Mouse (Mus musculus): ENCODE results near the gene Pcnx3.

The Pcnx3 gene

DNA sequence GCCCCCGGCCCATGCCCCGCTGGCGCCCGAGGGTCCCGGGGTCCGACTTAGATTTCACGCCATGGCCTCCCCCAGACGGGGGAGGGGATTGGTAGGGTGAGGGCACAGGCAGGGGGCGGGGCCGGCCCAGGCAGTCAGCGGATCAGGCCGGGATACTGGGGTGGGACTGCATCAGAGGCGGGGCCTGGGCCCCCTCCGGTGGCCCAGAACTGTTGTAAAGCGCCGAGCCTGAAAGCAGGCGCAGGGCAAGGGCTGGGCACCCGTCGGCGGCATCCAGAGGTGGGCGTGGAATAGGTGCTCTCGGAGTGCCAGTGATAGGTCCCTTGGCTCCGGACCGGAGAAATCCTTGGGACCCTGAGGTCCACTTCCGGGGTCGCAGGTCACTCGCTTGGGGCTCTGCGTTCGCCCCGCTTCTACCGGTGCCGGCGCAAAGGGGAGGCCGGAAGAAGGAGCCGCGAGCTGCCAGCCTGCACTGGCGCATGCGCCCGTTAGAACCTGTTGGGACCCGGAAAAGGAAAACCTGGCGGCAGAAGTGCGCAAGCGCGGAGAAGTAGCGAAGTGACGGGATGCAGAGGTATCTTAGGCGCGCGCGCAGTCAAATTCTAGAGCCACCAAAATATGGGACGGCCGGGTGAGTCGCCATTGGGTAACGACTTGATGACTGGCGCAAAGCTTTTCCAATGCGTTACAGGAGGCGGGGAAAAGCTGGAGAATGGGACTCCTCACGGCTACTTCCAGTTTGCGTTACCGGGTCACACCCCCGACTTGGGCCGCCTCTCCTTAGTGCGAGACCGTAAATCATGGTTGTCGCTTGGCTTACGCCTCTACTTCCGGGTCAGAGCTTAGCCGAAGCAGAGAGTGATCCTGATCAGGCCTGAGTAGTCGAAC, at the start of gene Pcnx3, which contains the start of gene Map3k11:
TSS of gene Pcnx3 (minus strand) at position 709 of the 888 bp plus-strand sequence.
TSS of gene Map3k11 (plus strand) at position 543 of the 888 bp plus-strand sequence.
- peak; percentile 99 for DNase-seq

- no peak for DNase-seq
These were observed 45.6 kb upstream of the Pcnx3 start for GRCm38 (mm10) chr19:5734325-5734724.

DNA sequence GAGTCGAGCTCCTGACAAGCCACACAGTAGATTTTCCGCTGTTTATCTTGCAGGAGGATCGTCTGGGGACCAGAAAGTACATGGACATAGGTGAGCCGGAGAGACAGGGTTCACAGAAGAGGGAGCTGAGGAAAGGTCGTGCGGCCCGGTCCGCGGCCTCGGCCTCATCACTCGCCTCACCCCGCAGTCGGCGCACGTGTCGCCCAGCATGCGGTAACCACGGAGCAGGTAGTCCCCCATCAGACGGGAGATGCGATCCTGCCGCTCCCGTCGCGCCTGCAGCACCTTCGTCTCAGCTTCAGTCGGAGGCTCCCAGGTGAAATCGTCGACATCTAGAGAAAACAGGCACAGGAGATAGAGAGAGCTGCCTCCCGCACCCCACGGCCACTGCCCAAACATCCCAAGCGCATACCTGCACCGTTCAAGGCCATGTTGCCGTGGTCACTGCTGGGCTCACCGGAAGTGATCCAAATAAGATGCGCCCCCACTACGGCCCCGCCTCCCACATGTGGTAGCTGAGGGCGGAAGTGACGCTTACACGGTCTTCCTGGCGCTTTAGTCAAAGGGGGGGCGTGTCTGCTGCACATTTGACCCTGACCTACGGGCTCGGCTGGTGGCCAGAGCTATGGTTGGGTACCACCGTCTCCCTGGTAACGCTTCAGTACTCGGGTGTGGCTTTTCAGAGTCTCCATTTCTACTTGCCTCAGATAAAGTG, 42.7 kb upstream of the Pcnx3 start:
- peak; percentile 96 to 97 for DNase-seq

GRCm38 (mm10) chr19:5730314-5731186, 41.8 kb upstream of the Pcnx3 start:
- DNase-seq = peak; percentile 40 to 44

DNA sequence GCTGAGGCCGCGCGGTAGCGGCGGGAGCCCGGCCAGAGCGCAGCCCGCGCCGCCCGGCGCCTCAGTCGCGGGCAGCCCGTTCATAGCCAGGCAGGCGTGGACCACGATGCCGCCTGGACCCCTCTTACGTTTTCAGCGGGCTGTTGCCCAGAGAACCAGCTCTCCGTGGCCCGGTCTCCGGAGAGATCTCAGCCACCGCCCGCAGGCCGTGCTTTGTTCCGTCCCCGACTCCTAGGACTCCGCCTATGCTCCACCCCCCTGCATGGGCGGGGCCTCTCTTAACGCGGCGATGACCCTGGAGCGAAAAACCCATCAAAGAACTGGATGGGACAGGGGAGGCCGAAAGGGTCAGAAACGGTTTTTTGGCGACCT, 40.7 kb upstream of the Pcnx3 start, which contains the start of gene Fam89b:
TSS of gene Fam89b (minus strand) at position 210 of the 372 bp plus-strand sequence.
- peak; percentile 95 for DNase-seq

- peak; percentile 67 to 77 for DNase-seq
These were observed 40.1 kb upstream of the Pcnx3 start for GRCm38 (mm10) chr19:5728631-5729443.

- DNase-seq = peak; percentile 87 to 93
These were observed 39.0 kb upstream of the Pcnx3 start for GRCm38 (mm10) chr19:5727701-5728100.

GRCm38 (mm10) chr19:5726961-5727578, 38.4 kb upstream of the Pcnx3 start:
- DNase-seq = no peak

GRCm38 (mm10) chr19:5725767-5726515, 37.2 kb upstream of the Pcnx3 start, which contains the start of gene Ehbp1l1:
Ehbp1l1 (minus strand) TSS chr19:5726317.
- peak; percentile 86 to 88 for DNase-seq

GRCm38 (mm10) chr19:5725029-5725707, 36.5 kb upstream of the Pcnx3 start:
- DNase-seq = peak in 1 of 2 experiments; percentile 59

DNA sequence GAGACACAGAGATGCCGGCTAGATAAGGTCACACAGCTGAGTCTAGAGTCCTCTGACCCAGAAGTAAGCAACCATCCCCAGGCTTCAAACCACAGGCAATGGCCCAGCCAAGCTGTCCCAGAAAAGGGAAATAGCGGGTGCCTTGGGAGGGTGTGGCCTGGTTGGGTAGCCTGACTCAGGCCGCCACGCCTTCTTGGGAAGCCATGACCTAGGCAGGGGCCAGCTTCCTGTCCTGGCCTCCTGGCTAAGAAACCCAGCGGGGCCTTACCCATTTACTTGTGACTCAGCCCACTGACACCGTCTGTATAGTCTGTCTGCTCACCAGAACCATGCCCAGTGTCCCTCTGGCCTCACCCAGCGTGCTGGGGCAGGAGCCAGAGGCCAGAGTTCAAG, 35.8 kb upstream of the Pcnx3 start:
- peak; percentile 78 to 88 for DNase-seq

DNA sequence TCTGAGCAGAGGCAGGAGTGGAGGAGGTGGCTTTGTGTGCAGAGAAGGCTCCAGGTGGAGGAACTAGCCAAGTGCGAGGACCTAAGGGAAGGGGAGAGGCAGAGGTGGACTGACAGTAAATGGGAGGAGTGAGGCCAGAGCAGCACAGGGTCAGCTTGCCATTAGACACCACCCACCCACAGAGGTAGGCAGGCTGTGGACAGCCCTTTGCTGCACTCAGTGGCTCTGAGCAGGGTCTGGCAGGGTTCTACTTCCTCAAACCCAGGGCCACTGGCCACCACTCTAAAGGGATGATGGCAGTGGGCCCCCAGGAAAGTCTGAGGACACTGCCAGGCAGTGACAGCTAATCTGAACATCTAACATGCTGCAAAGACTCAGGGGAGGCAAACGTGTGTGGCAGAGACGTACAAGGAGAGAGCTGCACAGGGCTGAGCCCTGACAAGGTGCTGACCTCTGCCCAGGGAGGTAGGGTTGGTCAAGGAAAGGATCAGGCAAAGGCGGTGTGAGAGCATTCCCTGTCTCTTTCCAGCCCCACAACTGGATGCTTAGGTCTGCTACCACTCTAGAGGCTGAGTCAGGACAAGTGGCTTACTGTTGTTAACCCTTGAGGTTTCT, 35.3 kb upstream of the Pcnx3 start:
- no peak for DNase-seq

- no peak for DNase-seq
These were observed 34.2 kb upstream of the Pcnx3 start for GRCm38 (mm10) chr19:5722848-5723425.

- DNase-seq = no peak
These were observed 32.5 kb upstream of the Pcnx3 start for GRCm38 (mm10) chr19:5721233-5721632.

- peak in 1 of 2 experiments; percentile 50 for DNase-seq
These were observed 28.2 kb upstream of the Pcnx3 start for GRCm38 (mm10) chr19:5716955-5717354.

- DNase-seq = peak; percentile 59 to 60
These were observed 27.3 kb upstream of the Pcnx3 start for GRCm38 (mm10) chr19:5715793-5716688.

DNA sequence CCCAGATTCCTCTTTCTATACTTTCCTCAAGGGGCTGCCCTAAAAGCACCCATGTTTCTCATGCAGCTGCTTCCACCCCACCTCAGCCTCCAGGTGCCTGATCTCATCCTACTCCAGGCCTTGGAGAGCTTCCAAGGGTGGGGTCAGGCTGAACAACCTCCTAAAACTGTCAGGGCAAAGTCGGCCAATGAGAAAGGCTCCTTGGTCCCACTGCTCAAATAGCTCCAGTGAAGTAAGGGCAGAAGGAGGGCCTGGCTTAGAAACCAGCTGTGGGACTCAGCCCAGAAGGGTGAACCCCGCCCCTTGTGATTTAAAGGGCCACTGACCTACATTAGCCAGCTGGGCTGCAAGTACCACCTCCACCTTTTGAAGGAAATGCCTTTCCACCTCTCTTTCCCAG, 25.0 kb upstream of the Pcnx3 start:
- peak; percentile 81 to 91 for DNase-seq

DNA sequence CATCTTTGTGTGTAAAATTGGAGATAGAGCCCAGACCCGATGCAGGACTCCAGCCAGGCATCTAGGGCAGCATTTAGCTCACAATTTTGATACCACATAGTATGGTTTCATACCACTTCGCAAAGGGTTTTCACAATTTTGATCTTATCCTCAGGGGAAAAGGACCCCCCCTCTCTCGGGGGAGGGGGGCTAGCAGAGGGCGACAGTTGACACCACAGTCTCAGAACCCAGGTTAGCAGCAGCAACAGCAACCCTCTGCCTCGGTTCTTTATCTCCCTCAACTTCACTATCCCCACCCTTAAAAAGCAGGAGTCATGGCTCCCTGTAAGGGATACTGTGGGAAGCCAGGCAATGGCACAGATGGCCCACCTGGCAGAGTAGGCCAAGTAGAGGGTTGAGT, 24.5 kb upstream of the Pcnx3 start:
- DNase-seq = no peak
